Comparison of ENCODE assay signal across 13 mouse cellular contexts in the genomic region with DNA sequence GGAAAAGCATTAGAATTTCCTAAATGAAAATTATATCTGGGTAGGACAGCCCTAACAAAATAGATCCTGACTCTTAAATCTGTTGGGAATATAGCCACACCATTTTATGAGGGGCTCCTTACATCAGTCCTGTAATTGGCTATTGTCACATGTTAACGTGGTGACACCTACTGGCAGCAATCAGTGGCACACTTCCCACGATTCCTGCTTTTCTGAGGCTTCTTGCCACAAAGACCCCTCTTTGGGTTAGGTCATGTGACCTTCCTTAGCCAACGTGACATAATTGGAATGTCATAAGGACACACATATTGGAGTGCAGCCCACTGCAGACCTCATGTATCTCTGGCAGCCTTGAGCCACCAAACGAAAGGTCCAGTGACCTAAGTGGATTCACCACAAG. TPM values are rescaled to one million over a fixed set of nuclear protein-coding genes. Genes with fewer than 3 reads are reported as not detected.
DNase-seq lines count a peak whose midpoint lies in the region; ATAC-seq and TF ChIP-seq lines count a peak whose summit lies in the region.
"Had no signal": no experiment of that assay in that cellular context is flagged by ENCODE, and none has a peak within 500 bp of the region (broad histone marks: within the 10 kb centered on the region; RNA-seq: fewer than 3 reads in every experiment).

No protein-coding gene starts in this region.

- no peak for TF ChIP-seq POLR2A in cerebellum, adult 2 months (IDR thresholded peaks at IDR 0.05; ENCODE audit: borderline replicate concordance, insufficient read depth, low read length)

- H3K36me3 ChIP-seq in hindbrain, embryonic 10.5 days: no peaks in the 10 kb centered on the region
- no peaks in the 10 kb centered on the region for H3K36me3 ChIP-seq in hindbrain, embryonic 14.5 days (replicated peaks; ENCODE audit: control insufficient read depth, insufficient read depth)
- no peaks in the 10 kb centered on the region for H3K36me3 ChIP-seq in midbrain, embryonic 14.5 days (ENCODE audit: control insufficient read depth, insufficient read depth, low read length)
- no peaks in the 10 kb centered on the region for H3K36me3 ChIP-seq in midbrain, embryonic 15.5 days (replicated peaks)
- H3K36me3 ChIP-seq: embryonic facial prominence, embryonic 12.5 days had no signal

- no peak overlapping the region for H3K4me3 ChIP-seq in cerebellum, adult 2 months (replicated peaks; ENCODE audit: insufficient read depth, low read depth, low read length)
- H3K4me3 ChIP-seq in hindbrain, embryonic 10.5 days: no peak overlapping the region
- H3K4me3 ChIP-seq in hindbrain, embryonic 14.5 days (replicated peaks; ENCODE audit: low read length): no peak overlapping the region
- H3K4me3 ChIP-seq in midbrain, embryonic 14.5 days (replicated peaks; ENCODE audit: low read depth, low read length): no peak overlapping the region
- no peak overlapping the region for H3K4me3 ChIP-seq in midbrain, embryonic 15.5 days
- H3K4me3 ChIP-seq: embryonic facial prominence, embryonic 12.5 days; megakaryocyte, embryonic 14.5 days had no signal

- no peaks in the 10 kb centered on the region for H3K9me3 ChIP-seq in hindbrain, embryonic 10.5 days
- no peaks in the 10 kb centered on the region for H3K9me3 ChIP-seq in hindbrain, embryonic 14.5 days (ENCODE audit: control insufficient read depth, low read length)
- H3K9me3 ChIP-seq in midbrain, embryonic 14.5 days (ENCODE audit: control insufficient read depth, low read length): no peaks in the 10 kb centered on the region
- H3K9me3 ChIP-seq in midbrain, embryonic 15.5 days: no peaks in the 10 kb centered on the region
- H3K9me3 ChIP-seq: embryonic facial prominence, embryonic 12.5 days; megakaryocyte, embryonic 14.5 days had no signal

- H3K9ac ChIP-seq in hindbrain, embryonic 14.5 days: no peak overlapping the region
- H3K9ac ChIP-seq in midbrain, embryonic 14.5 days (replicated peaks; ENCODE audit: low read length): no peak overlapping the region
- H3K9ac ChIP-seq in midbrain, embryonic 15.5 days: no peak overlapping the region
- H3K9ac ChIP-seq: embryonic facial prominence, embryonic 12.5 days had no signal

- TF ChIP-seq CTCF in cerebellum, adult 2 months (IDR thresholded peaks at IDR 0.05; ENCODE audit: borderline replicate concordance, insufficient read depth, low read depth, low read length): peak; percentile 27; the same call in 1 of the 2 replicates

- no peak for ATAC-seq in hindbrain, embryonic 14.5 days (ENCODE audit: low FRiP score)
- no peak for ATAC-seq in midbrain, embryonic 14.5 days (ENCODE audit: low FRiP score, low TSS enrichment)
- no peak for ATAC-seq in midbrain, embryonic 15.5 days (replicated peaks)

- 27% methylated on average over 4 of the region's 4 CpGs for WGBS in cerebellum, adult 2 months
- 29% methylated on average over 4 of the region's 4 CpGs for WGBS in hindbrain, embryonic 10.5 days
- 22% methylated on average over 4 of the region's 4 CpGs for WGBS in hindbrain, embryonic 14.5 days
- 24% methylated on average over 4 of the region's 4 CpGs for WGBS in midbrain, embryonic 14.5 days
- 25% methylated on average over 4 of the region's 4 CpGs for WGBS in midbrain, embryonic 15.5 days

- H3K4me2 ChIP-seq in hindbrain, embryonic 14.5 days (replicated peaks): no peak overlapping the region
- no peak overlapping the region for H3K4me2 ChIP-seq in midbrain, embryonic 14.5 days (ENCODE audit: low read length)
- no peak overlapping the region for H3K4me2 ChIP-seq in midbrain, embryonic 15.5 days
- H3K4me2 ChIP-seq: embryonic facial prominence, embryonic 12.5 days; liver, embryonic 11.5 days had no signal

- H3K27ac ChIP-seq in cerebellum, adult 2 months (ENCODE audit: insufficient read depth, low read length): no peak overlapping the region
- H3K27ac ChIP-seq in hindbrain, embryonic 10.5 days: no peak overlapping the region
- no peak overlapping the region for H3K27ac ChIP-seq in hindbrain, embryonic 14.5 days
- H3K27ac ChIP-seq in midbrain, embryonic 14.5 days (replicated peaks; ENCODE audit: low read depth, low read length): no peak overlapping the region
- no peak overlapping the region for H3K27ac ChIP-seq in midbrain, embryonic 15.5 days
- H3K27ac ChIP-seq: embryonic facial prominence, embryonic 12.5 days had no signal

- DNase-seq in cerebellum, adult 2 months: peak in 1 of 2 experiments; percentile 32
- no peak for DNase-seq in cerebellum, adult 8-10 months
- peak; percentile 31 for DNase-seq in hindbrain, embryonic 10.5 days (ENCODE audit: low spot score)
- DNase-seq in hindbrain, embryonic 14.5 days (ENCODE audit: low spot score): no peak
- peak; percentile 57 for DNase-seq in midbrain, embryonic 14.5 days
- no peak for DNase-seq in adrenal gland, postnatal 10 days
- no peak for DNase-seq in adipocyte (ENCODE audit: low spot score)
- DNase-seq: adrenal gland, postnatal 25 days; kidney, adult 9 months had no signal

- peaks cover 47% of the 10 kb centered on the region for H3K4me1 ChIP-seq in cerebellum, adult 2 months (ENCODE audit: control insufficient read depth, insufficient read depth, low read length)
- peaks cover 13% of the 10 kb centered on the region for H3K4me1 ChIP-seq in hindbrain, embryonic 10.5 days (replicated peaks)
- peaks cover 11% of the 10 kb centered on the region for H3K4me1 ChIP-seq in hindbrain, embryonic 14.5 days (replicated peaks; ENCODE audit: control insufficient read depth, insufficient read depth, low read length)
- H3K4me1 ChIP-seq in midbrain, embryonic 14.5 days (ENCODE audit: control insufficient read depth, insufficient read depth, low read length): 0 out of 2 replicates have a peak, but pooled peaks cover 4% of the 10 kb centered on the region
- H3K4me1 ChIP-seq in midbrain, embryonic 15.5 days: peaks cover 13% of the 10 kb centered on the region

- H3K27me3 ChIP-seq in cerebellum, adult 2 months (ENCODE audit: control insufficient read depth, insufficient read depth, low read length): no peaks in the 10 kb centered on the region
- H3K27me3 ChIP-seq in hindbrain, embryonic 10.5 days (ENCODE audit: insufficient read depth, poor library complexity, severe bottlenecking): no peaks in the 10 kb centered on the region; the same call in 1 of the 2 replicates
- H3K27me3 ChIP-seq in hindbrain, embryonic 14.5 days (ENCODE audit: control insufficient read depth, insufficient read depth, low read length): no peaks in the 10 kb centered on the region
- H3K27me3 ChIP-seq in midbrain, embryonic 14.5 days (ENCODE audit: control insufficient read depth, insufficient read depth, low read length): no peaks in the 10 kb centered on the region
- no peaks in the 10 kb centered on the region for H3K27me3 ChIP-seq in midbrain, embryonic 15.5 days (replicated peaks)
- H3K27me3 ChIP-seq: embryonic facial prominence, embryonic 12.5 days had no signal

RNA-seq across cellular contexts. Expression of a gene that starts 26.5 kb away (rescaled TPM):
- polyA plus RNA-seq in cerebellum, adult 2 months (2012; rRNA removed): 0.80 and 1.0 TPM in 2 replicates
- polyA plus RNA-seq in hindbrain, embryonic 10.5 days (2016; fragmentation: Nextera tagmentation; extraction: Ambion mirVana): 2.9 and 3.7 TPM in 2 replicates
- 2.9 and 3.3 TPM in 2 replicates for polyA plus RNA-seq in hindbrain, embryonic 14.5 days (2014; fragmentation: Nextera tagmentation; extraction: Ambion mirVana)
- 2.6 and 3.5 TPM in 2 replicates for polyA plus RNA-seq in midbrain, embryonic 14.5 days (2014; fragmentation: Nextera tagmentation; extraction: Ambion mirVana)
- polyA plus RNA-seq in midbrain, embryonic 15.5 days (2015; fragmentation: Nextera tagmentation; extraction: Ambion mirVana): 3.3 and 3.4 TPM in 2 replicates
- total RNA-seq in adrenal gland, postnatal 10 days (2021): 10 to 100 TPM in 1 of 2 experiments, 1 to 10 TPM in 1; 5.1 to 10.1 TPM

Comparison
In these comparisons a context has a peak if more than half of its experiments do, and no peak if none do; other contexts are left out.
1. DNase-seq: peak in hindbrain, embryonic 10.5 days (single experiment) and midbrain, embryonic 14.5 days (single experiment); none in cerebellum, adult 8-10 months (single experiment), hindbrain, embryonic 14.5 days (single experiment), adrenal gland, postnatal 10 days (single experiment) and adipocyte (single experiment).